Mouse (Mus musculus): ENCODE measurements around the gene Rnaset2a. TPM values are rescaled to one million over a fixed set of nuclear protein-coding genes. Genes with fewer than 3 reads are reported as not detected.
"Not testable (repeated sequence)": the region's sequence is repeated elsewhere in the genome, so short reads cannot be mapped to it uniquely, and the experiment has no call there.

Gene Rnaset2a
- total RNA-seq, 2 experiments from 2014 or later: 3.4 to 6.8 TPM

GRCm38 (mm10) chr17:8143802-8144673 is 3.9 kb downstream of the Rnaset2a start:
- DNase-seq (ENCODE audit: low spot score in 2 of 2); intact Hi-C loops (cut with DNase I): not testable (repeated sequence)

- DNase-seq (ENCODE audit: low spot score in 2 of 2): not testable (repeated sequence)
These were observed 7.7 kb downstream of the Rnaset2a start for GRCm38 (mm10) chr17:8140210-8140609.

GRCm38 (mm10) chr17:8138116-8138515 is 9.8 kb downstream of the Rnaset2a start:
- DNase-seq (ENCODE audit: low spot score in 2 of 2); intact Hi-C loops (cut with DNase I): not testable (repeated sequence)

More at GRCm38 (mm10) chr17:8140210-8140609, 7.7 kb downstream of the Rnaset2a start:
- intact Hi-C loops (cut with DNase I): not testable (repeated sequence)

- intact Hi-C loops (cut with DNase I); DNase-seq (ENCODE audit: low spot score in 2 of 2): not testable (repeated sequence)
These were observed 17.0 kb downstream of the Rnaset2a start for GRCm38 (mm10) chr17:8130849-8131248.

- intact Hi-C loops (cut with DNase I); DNase-seq (ENCODE audit: low spot score in 2 of 2): not testable (repeated sequence)
These were observed 18.3 kb downstream of the Rnaset2a start for GRCm38 (mm10) chr17:8129578-8129977.

GRCm38 (mm10) chr17:8128326-8128993 is 19.4 kb downstream of the Rnaset2a start:
- intact Hi-C loops (cut with DNase I); DNase-seq (ENCODE audit: low spot score in 2 of 2): not testable (repeated sequence)

- DNase-seq (ENCODE audit: low spot score in 2 of 2); intact Hi-C loops (cut with DNase I): not testable (repeated sequence)
These were observed 23.3 kb downstream of the Rnaset2a start for GRCm38 (mm10) chr17:8124586-8124985.

GRCm38 (mm10) chr17:8122974-8123373 is 24.9 kb downstream of the Rnaset2a start:
- DNase-seq (ENCODE audit: low spot score in 2 of 2); intact Hi-C loops (cut with DNase I): not testable (repeated sequence)

- intact Hi-C loops (cut with DNase I); DNase-seq (ENCODE audit: low spot score in 2 of 2): not testable (repeated sequence)
These were observed 31.0 kb downstream of the Rnaset2a start for GRCm38 (mm10) chr17:8116928-8117327.

- intact Hi-C loops (cut with DNase I); DNase-seq (ENCODE audit: low spot score in 2 of 2): not testable (repeated sequence)
These were observed 31.5 kb downstream of the Rnaset2a start for GRCm38 (mm10) chr17:8116378-8116777.

GRCm38 (mm10) chr17:8112199-8112598 is 35.7 kb downstream of the Rnaset2a start:
- intact Hi-C loops (cut with DNase I); DNase-seq (ENCODE audit: low spot score in 2 of 2): not testable (repeated sequence)

- intact Hi-C loops (cut with DNase I); DNase-seq (ENCODE audit: low spot score in 2 of 2): not testable (repeated sequence)
These were observed 46.6 kb downstream of the Rnaset2a start for GRCm38 (mm10) chr17:8101297-8101609.

GRCm38 (mm10) chr17:8100405-8101296 is 47.2 kb downstream of the Rnaset2a start:
- DNase-seq (ENCODE audit: low spot score in 2 of 2); intact Hi-C loops (cut with DNase I): not testable (repeated sequence)

GRCm38 (mm10) chr17:8096199-8096598 is 51.7 kb downstream of the Rnaset2a start:
- intact Hi-C loops (cut with DNase I); DNase-seq (ENCODE audit: low spot score in 2 of 2): not testable (repeated sequence)

GRCm38 (mm10) chr17:8095653-8096052 is 52.2 kb downstream of the Rnaset2a start:
- DNase-seq (ENCODE audit: low spot score in 2 of 2); intact Hi-C loops (cut with DNase I): not testable (repeated sequence)

GRCm38 (mm10) chr17:8092537-8093526 is 55.1 kb downstream of the Rnaset2a start:
- intact Hi-C loops (cut with DNase I); DNase-seq (ENCODE audit: low spot score in 2 of 2): not testable (repeated sequence)

GRCm38 (mm10) chr17:8091320-8091719 is 56.6 kb downstream of the Rnaset2a start:
- intact Hi-C loops (cut with DNase I); DNase-seq (ENCODE audit: low spot score in 2 of 2): not testable (repeated sequence)

- intact Hi-C loops (cut with DNase I); DNase-seq (ENCODE audit: low spot score in 2 of 2): not testable (repeated sequence)
These were observed 78.0 kb downstream of the Rnaset2a start for GRCm38 (mm10) chr17:8069847-8070246.

Data from left cerebral cortex, postnatal 14 days (tissue).